Mouse (Mus musculus) lung, postnatal 0 days (tissue): ENCODE data around the gene Atp5g1. TPM values are rescaled to one million over a fixed set of nuclear protein-coding genes. Genes with fewer than 3 reads are reported as not detected.
"Not testable (repeated sequence)": the region's sequence is repeated elsewhere in the genome, so short reads cannot be mapped to it uniquely, and the experiment has no call there.

Source experiments
- ATAC-seq: fragments of 200-750 bp; cut with Nextera tagmentation; 2 replicates; pipeline ENCODE4 v1.8.0; 2017; ENCODE audit warnings: moderate library complexity
- DNase-seq: peaks from one replicate; pipeline ENCODE4 v3.0.0-alpha.2; 2016; ENCODE audit warnings: low spot score
- H3K27ac ChIP-seq: fragments of 300-500 bp; sonication (generic); 2 replicates; pipeline ENCODE4 v1.5.1; 2014; ENCODE audit warnings: antibody characterized with exemption, mild to moderate bottlenecking, low read length, mixed read lengths
- H3K27me3 ChIP-seq: fragments of 300-500 bp; sonication (generic); replicated peaks from 2 replicates; pipeline ENCODE4 v1.6.1; 2014; ENCODE audit warnings: low read length, mixed read lengths; ENCODE audit not compliant: insufficient read depth
- H3K36me3 ChIP-seq: fragments of 300-500 bp; sonication (generic); 2 replicates; pipeline ENCODE4 v1.6.1; 2014; ENCODE audit warnings: low read length, mixed read lengths; ENCODE audit not compliant: insufficient read depth
- H3K4me1 ChIP-seq: fragments of 300-500 bp; sonication (generic); 2 replicates; pipeline ENCODE4 v1.6.1; 2014; ENCODE audit warnings: antibody characterized with exemption, low read depth, low read length, mixed read lengths; ENCODE audit not compliant: insufficient read depth
- H3K4me2 ChIP-seq: fragments of 300-500 bp; sonication (generic); replicated peaks from 2 replicates; pipeline ENCODE4 v1.6.1; 2014; ENCODE audit warnings: low read depth, mild to moderate bottlenecking, low read length, moderate library complexity, mixed read lengths
- H3K4me3 ChIP-seq: fragments of 300-500 bp; sonication (generic); 2 replicates; pipeline ENCODE4 v1.5.1; 2014; ENCODE audit warnings: low read depth, low read length
- H3K9ac ChIP-seq: fragments of 300-500 bp; sonication (generic); replicated peaks from 2 replicates; pipeline ENCODE4 v1.6.1; 2014; ENCODE audit warnings: low read depth, mild to moderate bottlenecking
- H3K9me3 ChIP-seq: fragments of 300-500 bp; sonication (generic); 2 replicates; pipeline ENCODE4 v1.6.1; 2016; ENCODE audit warnings: low read length, mixed read lengths
- CTCF ChIP-seq: IDR thresholded peaks from 2 replicates; pipeline ENCODE4 v1.5.1; 2016; ENCODE audit warnings: antibody characterized with exemption, mild to moderate bottlenecking
- EP300 ChIP-seq: IDR thresholded peaks from 2 replicates; pipeline ENCODE4 v1.6.1; 2016; ENCODE audit warnings: antibody characterized with exemption, mild to moderate bottlenecking, control low read depth
- WGBS: fragments of 180-500 bp; shearing (Covaris S2); extraction: QIAGEN DNeasy Blood & Tissue Kit; methylation state at CpG from one replicate; pipeline ENCODE4 v1.1.7; 2014; 5-methylcytosine and 5-hydroxymethylcytosine counted together
- polyA plus RNA-seq: library from polyadenylated mRNA; unstranded; fragments of >200 nt; fragmentation: Nextera tagmentation; extraction: Ambion mirVana; gene quantifications from 2 replicates; pipeline ENCODE4 v1.2.1, GENCODE M21; 2015

The Atp5g1 gene
- polyA plus RNA-seq, 1 experiment from 2014 or later, result 382 TPM

- WGBS, result 89% methylated on average over 6 of the region's 6 CpGs
- no peak for DNase-seq
- H3K4me2 ChIP-seq, result no peak overlapping the region
Measured at GRCm38 (mm10) chr11:96115416-96115815, 39.9 kb upstream of the Atp5g1 start.

GRCm38 (mm10) chr11:96114077-96114476, 38.6 kb upstream of the Atp5g1 start:
- no peak for TF ChIP-seq CTCF
- peak; percentile 81 for TF ChIP-seq EP300
- peak; percentile 61 for DNase-seq
- 38% methylated on average over 2 of the region's 2 CpGs for WGBS
- Histone ChIP-seq H3K4me3 (no peak overlapping the region), H3K4me1 (no peaks in the 10 kb centered on the region), H3K36me3 (no peaks in the 10 kb centered on the region), H3K27me3 (no peaks in the 10 kb centered on the region), H3K9ac (no peak overlapping the region), H3K9me3 (no peaks in the 10 kb centered on the region), H3K4me2 (no peak overlapping the region), H3K27ac (0 out of 2 replicates have a peak overlapping the region, but pooled peaks have one; percentile 5)
- ATAC-seq, result peak; percentile 56

More at GRCm38 (mm10) chr11:96115416-96115815, 39.9 kb upstream of the Atp5g1 start:
- H3K9ac ChIP-seq, result no peak overlapping the region
- no peaks in the 10 kb centered on the region for H3K27me3 ChIP-seq
- no peak for TF ChIP-seq CTCF
- no peak for TF ChIP-seq EP300
- H3K9me3 ChIP-seq, result no peaks in the 10 kb centered on the region
- H3K4me1 ChIP-seq, result no peaks in the 10 kb centered on the region
- ATAC-seq, result no peak
- no peak overlapping the region for H3K27ac ChIP-seq
- no peak overlapping the region for H3K4me3 ChIP-seq
- H3K36me3 ChIP-seq, result no peaks in the 10 kb centered on the region

DNA sequence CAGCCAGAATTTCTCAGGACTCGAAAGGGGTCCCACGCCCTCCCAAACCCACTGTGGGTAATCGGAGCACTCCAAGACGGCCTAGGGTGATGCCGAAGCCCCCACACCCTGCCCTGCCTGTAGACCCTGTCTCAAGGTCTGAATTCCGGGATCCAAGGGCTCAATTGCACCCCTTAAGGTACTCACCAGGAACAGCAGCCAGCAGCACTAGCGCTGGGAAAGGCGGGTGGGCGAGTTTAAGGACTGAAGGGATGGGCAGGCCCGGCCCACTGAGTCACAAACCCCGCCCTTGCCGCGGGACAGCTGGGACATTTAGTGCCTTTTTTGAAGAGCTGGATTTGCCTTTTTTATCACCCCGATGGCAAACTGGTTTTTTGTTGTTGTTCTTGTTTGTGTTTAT, 36.3 kb upstream of the Atp5g1 start, which contains the start of gene Calcoco2:
Gene Calcoco2, minus strand, starts transcription at position 214 of the 400 bp plus-strand sequence.
- Histone ChIP-seq H3K4me3 (no peak within 1 kb of the TSS), H3K9ac (no peak within 1 kb of the TSS), H3K27me3 (no peaks in the 10 kb centered on the region), H3K9me3 (no peaks in the 10 kb centered on the region), H3K4me1 (no peaks in the 10 kb centered on the region), H3K4me2 (no peak within 1 kb of the TSS), H3K36me3 (no peaks in the 10 kb centered on the region), H3K27ac (no peak within 1 kb of the TSS)
- no peak for DNase-seq
- TF ChIP-seq CTCF, result no peak
- TF ChIP-seq EP300, result no peak
- no peak for ATAC-seq
- 41% methylated on average over 14 of the region's 14 CpGs for WGBS

DNA sequence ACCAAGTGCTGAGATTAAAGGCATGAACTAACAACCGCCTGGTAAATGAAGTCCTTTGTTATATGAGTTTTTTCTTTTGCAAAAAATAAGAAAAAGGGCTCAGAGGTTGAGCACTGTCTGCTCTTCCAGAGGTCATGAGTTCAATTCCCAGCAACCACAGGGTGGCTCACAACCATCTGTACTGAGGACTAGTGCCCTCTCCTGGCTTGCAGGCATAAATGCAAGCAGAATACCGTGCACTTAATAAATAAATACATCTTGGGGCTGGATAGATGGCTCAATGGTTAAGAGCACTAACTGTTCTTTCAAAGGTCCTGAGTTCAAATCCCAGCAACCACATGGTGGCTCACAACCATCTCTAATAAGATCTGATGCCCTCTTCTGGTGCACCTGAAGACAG, 35.5 kb upstream of the Atp5g1 start:
- H3K4me2 ChIP-seq, H3K4me3 ChIP-seq, H3K36me3 ChIP-seq, ATAC-seq, H3K4me1 ChIP-seq, DNase-seq, H3K9me3 ChIP-seq, H3K27ac ChIP-seq, H3K27me3 ChIP-seq, H3K9ac ChIP-seq: not testable (repeated sequence)
- 54% methylated on average over 2 of the region's 2 CpGs for WGBS
- peak; percentile 40 for TF ChIP-seq CTCF

DNA sequence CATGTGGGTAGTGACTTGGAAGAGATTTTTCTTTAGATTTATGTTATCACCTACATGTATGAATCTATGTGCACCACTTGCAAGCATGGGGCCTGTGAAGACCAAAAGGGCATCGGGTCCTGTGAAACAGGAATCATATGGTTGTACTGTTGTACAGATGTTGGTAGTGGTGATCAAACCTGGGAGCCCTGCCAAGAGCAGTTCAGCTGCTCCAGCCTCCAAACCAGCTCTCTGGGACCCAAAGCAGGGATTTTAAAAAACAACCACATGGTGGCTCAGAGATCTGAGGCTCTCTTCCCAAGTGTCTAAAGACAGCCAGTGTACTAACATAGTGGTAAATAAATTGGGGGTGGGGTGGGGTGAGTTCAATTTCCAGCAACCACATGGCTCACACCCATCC, 32.9 kb upstream of the Atp5g1 start:
- Histone ChIP-seq H3K9me3 (no peaks in the 10 kb centered on the region), H3K27ac (no peak overlapping the region), H3K4me3 (no peak overlapping the region), H3K9ac (no peak overlapping the region), H3K4me1 (no peaks in the 10 kb centered on the region), H3K27me3 (no peaks in the 10 kb centered on the region; the same call in 1 of the 2 replicates), H3K36me3 (no peaks in the 10 kb centered on the region), H3K4me2 (no peak overlapping the region)
- no peak for ATAC-seq
- 63% methylated on average over 1 of the region's 1 CpGs for WGBS
- TF ChIP-seq EP300, result no peak
- no peak for TF ChIP-seq CTCF
- no peak for DNase-seq

DNA sequence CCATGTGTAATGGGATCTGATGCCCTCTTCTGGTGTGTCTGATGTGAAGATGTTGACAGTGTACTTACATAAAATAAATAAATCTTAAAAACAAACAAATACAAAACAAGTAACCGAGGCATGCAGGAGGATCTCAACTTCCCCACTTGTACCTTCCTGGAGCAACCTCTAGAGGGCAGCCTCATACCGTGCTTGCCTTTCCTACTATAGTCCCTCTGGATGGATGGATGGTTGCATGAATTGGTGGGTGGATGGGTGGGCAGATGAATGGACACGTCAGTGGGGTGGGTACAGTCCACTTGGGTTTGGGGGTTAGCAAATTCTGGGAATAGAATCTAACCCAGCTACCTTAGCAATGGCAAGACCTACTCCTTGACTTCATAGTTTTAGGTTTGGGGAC, 17.9 kb upstream of the Atp5g1 start:
- H3K9me3 ChIP-seq, result no peaks in the 10 kb centered on the region

More for the DNA sequence above, 17.9 kb upstream of the Atp5g1 start:
- no peak overlapping the region for H3K27ac ChIP-seq
- H3K36me3 ChIP-seq, result no peaks in the 10 kb centered on the region
- no peak overlapping the region for H3K4me3 ChIP-seq
- H3K27me3 ChIP-seq, result no peaks in the 10 kb centered on the region
- no peaks in the 10 kb centered on the region for H3K4me1 ChIP-seq
- WGBS, result 6% methylated on average over 3 of the region's 3 CpGs
- H3K9ac ChIP-seq, result no peak overlapping the region
- no peak for ATAC-seq
- H3K4me2 ChIP-seq, result no peak overlapping the region
- TF ChIP-seq EP300 (no peak), CTCF (peak; percentile 97)
- peak; percentile 68 for DNase-seq
